Mouse (Mus musculus) embryonic facial prominence, embryonic 15.5 days (tissue): ENCODE data around the gene Casq2. TPM values are rescaled to one million over a fixed set of nuclear protein-coding genes. Genes with fewer than 3 reads are reported as not detected.

Experiments
- ATAC-seq: fragments of 200-750 bp; cut with Nextera tagmentation; 2 replicates; pipeline ENCODE4 v1.8.0; 2017; ENCODE audit warnings: low read depth, moderate TSS enrichment; ENCODE audit not compliant: insufficient number of reproducible peaks, low FRiP score, low TSS enrichment
- H3K27ac ChIP-seq: fragments of 300-500 bp; sonication (generic); replicated peaks from 2 replicates; pipeline ENCODE4 v1.5.1; 2015; ENCODE audit warnings: mild to moderate bottlenecking, inconsistent platforms
- H3K27me3 ChIP-seq: fragments of 300-500 bp; sonication (generic); 2 replicates; pipeline ENCODE4 v1.6.1; 2015; ENCODE audit warnings: inconsistent platforms
- H3K36me3 ChIP-seq: fragments of 300-500 bp; sonication (generic); 2 replicates; pipeline ENCODE4 v1.6.1; 2015; ENCODE audit warnings: mild to moderate bottlenecking, inconsistent platforms
- H3K4me1 ChIP-seq: fragments of 300-500 bp; sonication (generic); 2 replicates; pipeline ENCODE4 v1.6.1; 2015; ENCODE audit warnings: inconsistent platforms
- H3K4me2 ChIP-seq: fragments of 300-500 bp; sonication (generic); replicated peaks from 2 replicates; pipeline ENCODE4 v1.6.1; 2015; ENCODE audit warnings: mild to moderate bottlenecking, inconsistent platforms
- H3K4me3 ChIP-seq: fragments of 300-500 bp; sonication (generic); replicated peaks from 2 replicates; pipeline ENCODE4 v1.5.1; 2015; ENCODE audit warnings: mild to moderate bottlenecking, inconsistent platforms
- H3K9ac ChIP-seq: fragments of 300-500 bp; sonication (generic); 2 replicates; pipeline ENCODE4 v1.6.1; 2015; ENCODE audit warnings: inconsistent platforms
- H3K9me3 ChIP-seq: fragments of 300-500 bp; sonication (generic); replicated peaks from 2 replicates; pipeline ENCODE4 v1.6.1; 2016; ENCODE audit warnings: inconsistent platforms
- WGBS: fragments of 180-500 bp; shearing (Covaris S2); methylation state at CpG from one replicate; pipeline ENCODE4 v1.1.7; 2015; 5-methylcytosine and 5-hydroxymethylcytosine counted together
- polyA plus RNA-seq: library from polyadenylated mRNA; unstranded; fragments of >200 nt; fragmentation: Nextera tagmentation; extraction: Ambion mirVana; gene quantifications from 2 replicates; pipeline ENCODE4 v1.2.1, GENCODE M21; 2015

The Casq2 gene
- polyA plus RNA-seq, 1 experiment from 2014 or later: 77.5 TPM

GRCm38 (mm10) chr3:102081862-102082261 is 4.4 kb upstream of the Casq2 start:
- ATAC-seq: peak; percentile 75
- no peaks in the 10 kb centered on the region for H3K27me3 ChIP-seq
- WGBS: 9% methylated on average over 3 of the region's 3 CpGs
- no peak overlapping the region for H3K9ac ChIP-seq
- 0 out of 2 replicates have a peak, but pooled peaks cover 7% of the 10 kb centered on the region for H3K4me1 ChIP-seq
- H3K4me2 ChIP-seq: no peak overlapping the region
- H3K4me3 ChIP-seq: no peak overlapping the region
- no peaks in the 10 kb centered on the region for H3K36me3 ChIP-seq
- no peaks in the 10 kb centered on the region for H3K9me3 ChIP-seq
- H3K27ac ChIP-seq: no peak overlapping the region

GRCm38 (mm10) chr3:102083589-102084230 is 2.5 kb upstream of the Casq2 start:
- Histone ChIP-seq H3K36me3 (no peaks in the 10 kb centered on the region), H3K4me1 (0 out of 2 replicates have a peak, but pooled peaks cover 7% of the 10 kb centered on the region), H3K4me2 (no peak overlapping the region), H3K27ac (no peak overlapping the region), H3K27me3 (no peaks in the 10 kb centered on the region), H3K4me3 (no peak overlapping the region), H3K9ac (no peak overlapping the region), H3K9me3 (no peaks in the 10 kb centered on the region)
- ATAC-seq: no peak
- 34% methylated on average over 13 of the region's 13 CpGs for WGBS

GRCm38 (mm10) chr3:102084833-102085491 is 1.3 kb upstream of the Casq2 start:
- H3K9me3 ChIP-seq: no peaks in the 10 kb centered on the region
- H3K9ac ChIP-seq: no peak overlapping the region
- no peak overlapping the region for H3K4me2 ChIP-seq
- H3K4me3 ChIP-seq: no peak overlapping the region
- ATAC-seq: no peak
- H3K36me3 ChIP-seq: no peaks in the 10 kb centered on the region
- H3K27ac ChIP-seq: no peak overlapping the region
- WGBS: 68% methylated on average over 13 of the region's 13 CpGs
- 0 out of 2 replicates have a peak, but pooled peaks cover 7% of the 10 kb centered on the region for H3K4me1 ChIP-seq
- no peaks in the 10 kb centered on the region for H3K27me3 ChIP-seq

GRCm38 (mm10) chr3:102085719-102086118 is 496 bp upstream of the Casq2 start:
- ATAC-seq: no peak
- no peaks in the 10 kb centered on the region for H3K27me3 ChIP-seq
- H3K9ac ChIP-seq: no peak overlapping the region
- no peaks in the 10 kb centered on the region for H3K9me3 ChIP-seq
- H3K4me2 ChIP-seq: no peak overlapping the region
- 37% methylated on average over 12 of the region's 12 CpGs for WGBS
- no peaks in the 10 kb centered on the region for H3K36me3 ChIP-seq
- no peak overlapping the region for H3K4me3 ChIP-seq
- no peak overlapping the region for H3K27ac ChIP-seq
- H3K4me1 ChIP-seq: 0 out of 2 replicates have a peak, but pooled peaks cover 7% of the 10 kb centered on the region

- Histone ChIP-seq H3K27me3 (no peaks in the 10 kb centered on the region), H3K27ac (no peak overlapping the region), H3K4me1 (no peaks in the 10 kb centered on the region), H3K9me3 (no peaks in the 10 kb centered on the region), H3K9ac (no peak overlapping the region), H3K4me3 (no peak overlapping the region), H3K4me2 (no peak overlapping the region), H3K36me3 (no peaks in the 10 kb centered on the region)
- 86% methylated on average over 3 of the region's 3 CpGs for WGBS
- ATAC-seq: no peak
Observed at GRCm38 (mm10) chr3:102094841-102095240, 8.6 kb downstream of the Casq2 start.

DNA sequence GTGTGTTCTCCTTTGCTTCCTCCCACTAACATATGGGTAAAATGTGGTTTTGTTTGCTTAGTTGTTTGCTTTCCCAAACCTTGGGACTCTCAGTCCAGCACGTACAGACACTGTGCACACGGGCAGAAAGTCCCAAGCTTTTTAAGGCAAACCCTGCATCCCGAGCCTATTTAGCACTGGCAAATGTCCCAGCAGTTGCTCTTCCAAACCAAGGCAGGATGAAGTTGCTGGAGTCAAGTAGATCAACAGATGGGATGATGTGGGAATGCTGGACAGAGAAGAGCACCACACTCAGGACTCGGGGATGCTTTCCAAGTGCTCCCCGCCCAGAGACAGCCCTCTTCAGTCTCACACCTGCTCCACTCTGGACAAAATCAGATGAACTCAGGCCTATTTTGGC is 9.2 kb downstream of the Casq2 start:
- peak; percentile 25; the same call in 1 of the 2 replicates for ATAC-seq
- no peak overlapping the region for H3K4me2 ChIP-seq

DNA sequence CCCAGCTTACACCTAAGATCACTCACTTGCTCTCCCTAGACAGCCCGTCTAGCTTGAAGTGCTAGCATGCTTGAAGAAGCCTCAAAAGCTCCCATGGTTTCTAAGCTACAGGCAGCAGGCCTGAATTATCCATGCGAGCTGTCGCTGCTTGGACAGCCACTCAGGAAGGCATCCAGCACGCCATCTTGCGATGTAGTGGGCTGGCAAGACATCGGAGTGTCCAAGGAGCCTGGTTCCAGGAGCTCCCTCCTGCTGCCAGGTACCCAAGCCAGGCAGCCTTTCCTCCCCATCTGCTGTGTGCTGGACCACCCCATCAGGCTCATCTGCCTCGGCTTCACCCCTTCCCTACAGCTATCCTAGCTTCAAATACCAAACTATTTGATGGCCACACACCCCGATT is 10.2 kb downstream of the Casq2 start:
- H3K4me3 ChIP-seq: no peak overlapping the region
- no peak overlapping the region for H3K9ac ChIP-seq
- H3K4me1 ChIP-seq: no peaks in the 10 kb centered on the region
- WGBS: 87% methylated on average over 8 of the region's 8 CpGs
- ATAC-seq: no peak
- H3K36me3 ChIP-seq: no peaks in the 10 kb centered on the region
- H3K27ac ChIP-seq: no peak overlapping the region
- no peak overlapping the region for H3K4me2 ChIP-seq
- no peaks in the 10 kb centered on the region for H3K9me3 ChIP-seq
- H3K27me3 ChIP-seq: no peaks in the 10 kb centered on the region

More for the DNA sequence above, 9.2 kb downstream of the Casq2 start:
- Histone ChIP-seq H3K36me3 (no peaks in the 10 kb centered on the region), H3K9ac (no peak overlapping the region), H3K27me3 (no peaks in the 10 kb centered on the region), H3K27ac (no peak overlapping the region), H3K4me3 (no peak overlapping the region), H3K4me1 (no peaks in the 10 kb centered on the region), H3K9me3 (no peaks in the 10 kb centered on the region)
- WGBS: 52% methylated on average over 5 of the region's 5 CpGs

- no peak for ATAC-seq
- WGBS: 84% methylated on average over 2 of the region's 2 CpGs
Observed at GRCm38 (mm10) chr3:102096976-102097375, 10.8 kb downstream of the Casq2 start.

DNA sequence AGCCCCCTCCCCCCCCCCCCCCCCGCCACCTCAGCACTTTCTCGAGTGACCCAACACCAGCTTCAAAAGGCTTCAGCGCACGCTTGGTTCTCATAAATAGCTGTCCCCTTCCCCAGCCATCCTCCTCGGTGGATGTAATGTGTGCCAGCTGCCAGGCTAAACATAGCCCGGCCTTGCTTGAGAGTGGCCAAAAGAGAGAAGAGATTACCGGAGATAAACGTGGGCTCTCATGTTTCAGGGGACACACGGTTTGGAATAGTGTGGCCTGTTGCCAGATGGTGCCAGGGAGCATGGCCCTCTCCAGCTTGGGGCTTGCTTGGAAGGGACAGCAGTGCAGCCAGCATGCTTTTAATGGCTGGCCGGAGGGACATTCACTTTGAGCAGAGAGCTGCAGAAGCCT is 13.0 kb downstream of the Casq2 start:
- H3K4me3 ChIP-seq: no peak overlapping the region
- H3K27ac ChIP-seq: no peak overlapping the region
- no peak overlapping the region for H3K9ac ChIP-seq
- no peaks in the 10 kb centered on the region for H3K36me3 ChIP-seq
- no peak overlapping the region for H3K4me2 ChIP-seq
- no peaks in the 10 kb centered on the region for H3K9me3 ChIP-seq
- 30% methylated on average over 9 of the region's 10 CpGs for WGBS
- H3K4me1 ChIP-seq: peaks cover 4% of the 10 kb centered on the region; the same call in 1 of the 2 replicates
- peak; percentile 52; the same call in 1 of the 2 replicates for ATAC-seq
- no peaks in the 10 kb centered on the region for H3K27me3 ChIP-seq

More at GRCm38 (mm10) chr3:102096976-102097375, 10.8 kb downstream of the Casq2 start:
- no peaks in the 10 kb centered on the region for H3K36me3 ChIP-seq
- no peaks in the 10 kb centered on the region for H3K4me1 ChIP-seq
- H3K4me3 ChIP-seq: no peak overlapping the region
- no peaks in the 10 kb centered on the region for H3K9me3 ChIP-seq
- no peaks in the 10 kb centered on the region for H3K27me3 ChIP-seq
- H3K4me2 ChIP-seq: no peak overlapping the region
- H3K9ac ChIP-seq: no peak overlapping the region
- no peak overlapping the region for H3K27ac ChIP-seq

DNA sequence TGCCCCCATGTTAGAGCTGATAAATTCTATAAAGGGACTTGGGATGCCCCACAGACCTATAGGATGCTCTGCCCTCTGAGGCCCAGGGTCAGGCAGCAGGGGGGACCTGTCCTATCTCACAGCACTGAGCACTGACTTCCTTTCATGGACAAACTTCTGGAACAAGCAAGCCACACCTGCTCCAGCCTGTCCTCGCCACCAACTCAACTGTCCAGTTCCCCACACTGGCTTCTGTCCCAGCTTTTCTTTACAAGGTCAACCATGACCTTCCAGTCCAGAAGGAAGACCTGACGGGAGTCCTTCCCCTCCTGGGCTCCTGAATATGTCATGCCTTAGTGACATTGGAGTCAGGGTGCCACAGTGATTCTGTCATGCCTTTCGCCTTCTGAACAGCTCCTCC is 13.6 kb downstream of the Casq2 start:
- Histone ChIP-seq H3K27ac (no peak overlapping the region), H3K9me3 (no peaks in the 10 kb centered on the region), H3K36me3 (no peaks in the 10 kb centered on the region), H3K4me1 (peaks cover 4% of the 10 kb centered on the region; the same call in 1 of the 2 replicates), H3K9ac (no peak overlapping the region), H3K27me3 (no peaks in the 10 kb centered on the region), H3K4me3 (no peak overlapping the region), H3K4me2 (no peak overlapping the region)
- ATAC-seq: no peak
- WGBS: 78% methylated on average over 3 of the region's 3 CpGs

- H3K4me2 ChIP-seq: no peak overlapping the region
- H3K36me3 ChIP-seq: no peaks in the 10 kb centered on the region
- H3K27ac ChIP-seq: no peak overlapping the region
- H3K9me3 ChIP-seq: no peaks in the 10 kb centered on the region
- H3K27me3 ChIP-seq: no peaks in the 10 kb centered on the region
- ATAC-seq: no peak
- no peak overlapping the region for H3K4me3 ChIP-seq
- WGBS: 79% methylated on average over 4 of the region's 4 CpGs
- H3K4me1 ChIP-seq: peaks cover 4% of the 10 kb centered on the region; the same call in 1 of the 2 replicates
- no peak overlapping the region for H3K9ac ChIP-seq
Observed at GRCm38 (mm10) chr3:102101445-102101844, 15.2 kb downstream of the Casq2 start.
